Mouse (Mus musculus) limb, embryonic 12.5 days (tissue): ENCODE measurements around the gene Mgat2. TPM values are rescaled to one million over a fixed set of nuclear protein-coding genes. Genes with fewer than 3 reads are reported as not detected.

Source experiments
- ATAC-seq: fragments of 200-750 bp; cut with Nextera tagmentation; 2 replicates; pipeline ENCODE4 v1.8.0; 2017; ENCODE audit warnings: low read depth, moderate TSS enrichment; ENCODE audit not compliant: insufficient number of reproducible peaks, insufficient read depth, low FRiP score, low TSS enrichment
- H3K27ac ChIP-seq: fragments of 300-500 bp; sonication (generic); 2 replicates; pipeline ENCODE4 v1.5.1; 2016; ENCODE audit warnings: mild to moderate bottlenecking, moderate library complexity
- H3K27me3 ChIP-seq: fragments of 300-500 bp; sonication (generic); 2 replicates; pipeline ENCODE4 v1.6.1; 2016; ENCODE audit warnings: mild to moderate bottlenecking, moderate library complexity
- H3K36me3 ChIP-seq: fragments of 300-500 bp; sonication (generic); 2 replicates; pipeline ENCODE4 v1.6.1; 2016; ENCODE audit warnings: mild to moderate bottlenecking, moderate library complexity
- H3K4me1 ChIP-seq: fragments of 300-500 bp; sonication (generic); replicated peaks from 2 replicates; pipeline ENCODE4 v1.6.1; 2016
- H3K4me2 ChIP-seq: fragments of 300-500 bp; sonication (generic); 2 replicates; pipeline ENCODE4 v1.6.1; 2016; ENCODE audit warnings: mild to moderate bottlenecking, moderate library complexity
- H3K4me3 ChIP-seq: fragments of 300-500 bp; sonication (generic); replicated peaks from 2 replicates; pipeline ENCODE4 v1.5.1; 2016; ENCODE audit warnings: mild to moderate bottlenecking
- H3K9ac ChIP-seq: fragments of 300-500 bp; sonication (generic); replicated peaks from 2 replicates; pipeline ENCODE4 v1.6.1; 2016; ENCODE audit warnings: mild to moderate bottlenecking, moderate library complexity
- H3K9me3 ChIP-seq: fragments of 300-500 bp; sonication (generic); 2 replicates; pipeline ENCODE4 v1.6.1; 2016; ENCODE audit warnings: mild to moderate bottlenecking, moderate library complexity
- WGBS: fragments of 180-500 bp; shearing (Covaris S2); methylation state at CpG from one replicate; pipeline ENCODE4 v1.1.7; 2016; 5-methylcytosine and 5-hydroxymethylcytosine counted together
- microRNA-seq: library from miRNA; unstranded; fragments of <30 nt; microRNA quantifications from one replicate; pipeline ENCODE4, GENCODE M21; 2017
- polyA plus RNA-seq: library from polyadenylated mRNA; unstranded; fragments of >200 nt; fragmentation: Nextera tagmentation; extraction: Ambion mirVana; gene quantifications from 2 replicates; pipeline ENCODE4 v1.2.1, GENCODE M21; 2016

Gene Mgat2
- polyA plus RNA-seq, 1 experiment from 2014 or later = 48.4 TPM

- Histone ChIP-seq H3K27me3 (no peaks in the 10 kb centered on the region), H3K27ac (no peak overlapping the region), H3K4me3 (no peak overlapping the region), H3K4me1 (no peaks in the 10 kb centered on the region), H3K9ac (no peak overlapping the region), H3K4me2 (no peak overlapping the region), H3K36me3 (peaks cover 91% of the 10 kb centered on the region), H3K9me3 (no peaks in the 10 kb centered on the region)
- ATAC-seq = no peak
- 92% methylated on average over 3 of the region's 3 CpGs for WGBS
These were observed 31.2 kb downstream of the Mgat2 start for GRCm38 (mm10) chr12:69215000-69215785.

GRCm38 (mm10) chr12:69216587-69216986, 32.6 kb downstream of the Mgat2 start:
- no peaks in the 10 kb centered on the region for H3K4me1 ChIP-seq
- H3K27me3 ChIP-seq = no peaks in the 10 kb centered on the region
- no peak overlapping the region for H3K27ac ChIP-seq
- ATAC-seq = no peak
- no peaks in the 10 kb centered on the region for H3K9me3 ChIP-seq
- 93% methylated on average over 7 of the region's 7 CpGs for WGBS
- no peak overlapping the region for H3K4me3 ChIP-seq
- H3K4me2 ChIP-seq = no peak overlapping the region
- peaks cover 97% of the 10 kb centered on the region for H3K36me3 ChIP-seq
- no peak overlapping the region for H3K9ac ChIP-seq

- ATAC-seq = no peak
- Histone ChIP-seq H3K9ac (no peak overlapping the region), H3K4me3 (no peak overlapping the region), H3K4me2 (no peak overlapping the region), H3K36me3 (peaks cover 87% of the 10 kb centered on the region), H3K9me3 (no peaks in the 10 kb centered on the region), H3K27me3 (no peaks in the 10 kb centered on the region), H3K27ac (no peak overlapping the region), H3K4me1 (no peaks in the 10 kb centered on the region)
- 90% methylated on average over 19 of the region's 19 CpGs for WGBS
These were observed 36.8 kb downstream of the Mgat2 start for GRCm38 (mm10) chr12:69220613-69221277.

GRCm38 (mm10) chr12:69227776-69228466, 44.0 kb downstream of the Mgat2 start, which contains the start of gene Pole2:
Gene Pole2, minus strand, starts transcription at chr12:69228195.
- Histone ChIP-seq H3K27me3 (no peaks in the 10 kb centered on the region), H3K4me3 (peak within 1 kb of the TSS; percentile 61), H3K4me1 (peaks cover 6% of the 10 kb centered on the region), H3K9me3 (no peaks in the 10 kb centered on the region), H3K4me2 (peak within 1 kb of the TSS; percentile 59), H3K36me3 (peaks cover 27% of the 10 kb centered on the region), H3K9ac (peak within 1 kb of the TSS; percentile 55), H3K27ac (peak within 1 kb of the TSS; percentile 90)
- peak; percentile 94 for ATAC-seq
- under 1% methylated on average over 37 of the region's 37 CpGs for WGBS

GRCm38 (mm10) chr12:69229251-69229650, 45.3 kb downstream of the Mgat2 start:
- no peak overlapping the region for H3K4me2 ChIP-seq
- H3K4me3 ChIP-seq = no peak overlapping the region
- WGBS = 69% methylated on average over 2 of the region's 2 CpGs
- no peaks in the 10 kb centered on the region for H3K9me3 ChIP-seq
- no peak overlapping the region for H3K27ac ChIP-seq
- peaks cover 6% of the 10 kb centered on the region for H3K4me1 ChIP-seq
- no peak for ATAC-seq
- H3K36me3 ChIP-seq = peaks cover 15% of the 10 kb centered on the region; the same call in 1 of the 2 replicates
- H3K9ac ChIP-seq = no peak overlapping the region
- no peaks in the 10 kb centered on the region for H3K27me3 ChIP-seq

GRCm38 (mm10) chr12:69235782-69236181, 51.8 kb downstream of the Mgat2 start:
- no peak for ATAC-seq
- Histone ChIP-seq H3K4me2 (no peak overlapping the region), H3K4me3 (no peak overlapping the region), H3K27me3 (no peaks in the 10 kb centered on the region), H3K27ac (no peak overlapping the region), H3K9me3 (no peaks in the 10 kb centered on the region), H3K9ac (no peak overlapping the region), H3K36me3 (no peaks in the 10 kb centered on the region), H3K4me1 (peaks cover 3% of the 10 kb centered on the region)
- 90% methylated on average over 6 of the region's 6 CpGs for WGBS

Small RNAs within 50 kb of the gene (microRNA-seq; reads per million reads assigned to microRNA genes)
- not detected for gene Gm47287
- 0.93 reads per million for gene Gm47295

Other genes starting within 250 kb of the Mgat2 start
- gene Rps29, start 25.0 kb upstream of the Mgat2 start, polyA plus RNA-seq = 1,704 and 1,735 TPM in 2 replicates
- 32.0 and 33.2 TPM in 2 replicates for gene Lrr1, start 15.3 kb upstream of the Mgat2 start, polyA plus RNA-seq
- gene Rpl36al, start 74 bp upstream of the Mgat2 start, polyA plus RNA-seq = 555 and 558 TPM in 2 replicates
- 37.9 and 40.8 TPM in 2 replicates for gene Gm49383, start 12.9 kb downstream of the Mgat2 start, polyA plus RNA-seq
- 14.6 and 16.0 TPM in 2 replicates for gene Dnaaf2, start 14.3 kb downstream of the Mgat2 start, polyA plus RNA-seq
- 28.4 and 36.2 TPM in 2 replicates for gene Gm49384, start 20.1 kb downstream of the Mgat2 start, polyA plus RNA-seq
- gene Pole2, start 44.0 kb downstream of the Mgat2 start, polyA plus RNA-seq = 30.5 and 32.6 TPM in 2 replicates
- 4.9 and 6.9 TPM in 2 replicates for gene Klhdc1, start 57.0 kb downstream of the Mgat2 start, polyA plus RNA-seq
- gene Klhdc2, start 112.5 kb downstream of the Mgat2 start, polyA plus RNA-seq = 192 and 196 TPM in 2 replicates
- gene Nemf, start 173.0 kb downstream of the Mgat2 start, polyA plus RNA-seq = 95.1 and 99.3 TPM in 2 replicates
- gene Arf6, start 188.0 kb downstream of the Mgat2 start, polyA plus RNA-seq = 65.3 and 66.1 TPM in 2 replicates
- gene Gm9887, start 188.3 kb downstream of the Mgat2 start, polyA plus RNA-seq = 1.7 and 2.0 TPM in 2 replicates